Mouse (Mus musculus) kidney, embryonic 15.5 days (tissue): ENCODE data around the gene Ell. TPM values are rescaled to one million over a fixed set of nuclear protein-coding genes. Genes with fewer than 3 reads are reported as not detected.

ENCODE experiments used
- ATAC-seq: fragments of 200-750 bp; cut with Nextera tagmentation; replicated peaks from 2 replicates; pipeline ENCODE4 v1.8.0; 2017; ENCODE audit warnings: moderate TSS enrichment; ENCODE audit not compliant: low FRiP score
- H3K27ac ChIP-seq: fragments of 300-500 bp; sonication (generic); 2 replicates; pipeline ENCODE4 v1.5.1; 2015; ENCODE audit warnings: mild to moderate bottlenecking, inconsistent platforms
- H3K27me3 ChIP-seq: fragments of 300-500 bp; sonication (generic); 2 replicates; pipeline ENCODE4 v1.6.1; 2015; ENCODE audit warnings: inconsistent platforms
- H3K36me3 ChIP-seq: fragments of 300-500 bp; sonication (generic); 2 replicates; pipeline ENCODE4 v1.6.1; 2015; ENCODE audit warnings: inconsistent platforms
- H3K4me1 ChIP-seq: fragments of 300-500 bp; sonication (generic); 2 replicates; pipeline ENCODE4 v1.6.1; 2015; ENCODE audit warnings: inconsistent platforms
- H3K4me2 ChIP-seq: fragments of 300-500 bp; sonication (generic); 2 replicates; pipeline ENCODE4 v1.6.1; 2015; ENCODE audit warnings: moderate library complexity, mild to moderate bottlenecking, inconsistent platforms
- H3K4me3 ChIP-seq: fragments of 300-500 bp; sonication (generic); replicated peaks from 2 replicates; pipeline ENCODE4 v1.5.1; 2015; ENCODE audit warnings: mild to moderate bottlenecking, inconsistent platforms
- H3K9ac ChIP-seq: fragments of 300-500 bp; sonication (generic); 2 replicates; pipeline ENCODE4 v1.6.1; 2015; ENCODE audit warnings: mild to moderate bottlenecking, inconsistent platforms
- H3K9me3 ChIP-seq: fragments of 300-500 bp; sonication (generic); replicated peaks from 2 replicates; pipeline ENCODE4 v1.6.1; 2016; ENCODE audit warnings: inconsistent platforms
- WGBS: fragments of 180-500 bp; shearing (Covaris S2); methylation state at CpG from one replicate; pipeline ENCODE4 v1.1.7; 2015; ENCODE audit warnings: mixed read lengths; 5-methylcytosine and 5-hydroxymethylcytosine counted together
- polyA plus RNA-seq: library from polyadenylated mRNA; unstranded; fragments of >200 nt; fragmentation: Nextera tagmentation; extraction: Ambion mirVana; gene quantifications from 2 replicates; pipeline ENCODE4 v1.2.1, GENCODE M21; 2015

Ell gene
- polyA plus RNA-seq, 1 experiment from 2014 or later: 23.8 TPM

GRCm38 (mm10) chr8:70596775-70597416, 57.6 kb downstream of the Ell start:
- peak overlapping the region; percentile 80 for H3K4me2 ChIP-seq
- no peaks in the 10 kb centered on the region for H3K27me3 ChIP-seq
- peaks cover 39% of the 10 kb centered on the region for H3K36me3 ChIP-seq
- peaks cover 91% of the 10 kb centered on the region for H3K4me1 ChIP-seq
- H3K9me3 ChIP-seq: no peaks in the 10 kb centered on the region
- H3K27ac ChIP-seq: no peak overlapping the region
- no peak for ATAC-seq
- WGBS: 84% methylated on average over 17 of the region's 17 CpGs
- 0 out of 2 replicates have a peak overlapping the region, but pooled peaks have one; percentile 47 for H3K4me3 ChIP-seq
- H3K9ac ChIP-seq: no peak overlapping the region

DNA sequence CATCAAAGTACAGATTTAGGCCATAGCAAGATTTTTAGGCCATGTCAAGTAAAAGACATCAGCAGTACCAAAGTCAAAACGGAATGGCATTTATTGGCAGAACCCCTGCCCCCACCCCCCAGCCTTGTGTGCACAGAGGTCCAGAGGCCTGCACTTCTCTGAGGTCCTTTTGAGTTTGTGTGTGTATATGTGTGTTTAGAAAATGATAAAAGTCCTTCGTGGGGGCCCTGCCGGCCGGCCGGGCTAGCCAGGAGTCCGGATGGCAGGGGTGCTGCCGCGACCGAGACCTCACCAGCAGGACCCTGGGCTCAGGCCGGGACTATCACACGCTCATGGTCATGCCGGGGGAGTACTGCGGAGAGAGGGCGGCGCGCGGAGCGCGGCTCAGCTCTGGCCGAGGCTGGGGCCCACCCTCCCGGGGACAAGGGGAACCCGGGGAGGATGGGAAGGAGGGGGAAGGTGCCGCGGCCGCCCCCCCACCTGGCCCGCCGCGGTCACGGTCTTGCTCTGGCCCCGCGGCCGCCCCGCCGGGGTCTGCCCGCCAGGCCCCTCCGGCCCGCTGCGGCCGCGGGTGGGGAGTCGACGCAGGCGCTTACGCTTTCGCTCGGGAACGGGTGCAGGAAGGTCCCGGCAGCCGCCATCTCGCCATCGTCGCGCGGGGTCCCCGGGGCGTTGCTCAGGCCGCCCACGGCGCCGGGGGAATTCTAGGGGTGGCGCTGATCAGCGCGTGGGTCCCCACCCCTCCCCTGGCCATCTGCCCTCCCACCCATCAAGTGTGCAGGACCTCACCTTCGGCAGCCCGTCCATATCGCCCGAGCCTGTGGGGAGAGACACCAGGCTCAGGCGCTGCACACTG, 58.4 kb downstream of the Ell start:
- H3K4me1 ChIP-seq: peaks cover 88% of the 10 kb centered on the region
- no peaks in the 10 kb centered on the region for H3K27me3 ChIP-seq
- 18% methylated on average over 62 of the region's 68 CpGs for WGBS

GRCm38 (mm10) chr8:70598283-70598682, 59.0 kb downstream of the Ell start:
- Histone ChIP-seq H3K27ac (peak overlapping the region; percentile 51), H3K27me3 (no peaks in the 10 kb centered on the region), H3K9me3 (no peaks in the 10 kb centered on the region), H3K4me2 (peak overlapping the region; percentile 80), H3K4me1 (peaks cover 82% of the 10 kb centered on the region), H3K36me3 (peaks cover 46% of the 10 kb centered on the region), H3K4me3 (peak overlapping the region; percentile 47), H3K9ac (peak overlapping the region; percentile 59)
- peak; percentile 23; the same call in 1 of the 2 replicates for ATAC-seq
- 3% methylated on average over 29 of the region's 29 CpGs for WGBS

More for the DNA sequence above, 58.4 kb downstream of the Ell start:
- Histone ChIP-seq H3K9me3 (no peaks in the 10 kb centered on the region), H3K9ac (peak overlapping the region; percentile 59), H3K4me3 (peak overlapping the region; percentile 47), H3K27ac (peak overlapping the region; percentile 51), H3K36me3 (peaks cover 40% of the 10 kb centered on the region), H3K4me2 (peak overlapping the region; percentile 80)
- ATAC-seq: no peak

- 16% methylated on average over 10 of the region's 10 CpGs for WGBS
- H3K9ac ChIP-seq: peak overlapping the region; percentile 59; the same call in 1 of the 2 replicates
- peak overlapping the region; percentile 51 for H3K27ac ChIP-seq
- H3K4me3 ChIP-seq: peak overlapping the region; percentile 47
- H3K36me3 ChIP-seq: peaks cover 46% of the 10 kb centered on the region
- peak overlapping the region; percentile 80 for H3K4me2 ChIP-seq
- peak; percentile 1; the same call in 1 of the 2 replicates for ATAC-seq
- no peaks in the 10 kb centered on the region for H3K27me3 ChIP-seq
- peaks cover 77% of the 10 kb centered on the region for H3K4me1 ChIP-seq
- H3K9me3 ChIP-seq: no peaks in the 10 kb centered on the region
Measured at GRCm38 (mm10) chr8:70598722-70599121, 59.5 kb downstream of the Ell start.

- Histone ChIP-seq H3K27ac (peak overlapping the region; percentile 86), H3K9me3 (no peaks in the 10 kb centered on the region), H3K27me3 (no peaks in the 10 kb centered on the region), H3K4me3 (no peak overlapping the region), H3K4me1 (peaks cover 81% of the 10 kb centered on the region), H3K9ac (no peak overlapping the region), H3K4me2 (no peak overlapping the region), H3K36me3 (peaks cover 46% of the 10 kb centered on the region)
- no peak for ATAC-seq
- 74% methylated on average over 12 of the region's 12 CpGs for whole genome bisulfite sequencing
Measured at GRCm38 (mm10) chr8:70599507-70600290, 60.4 kb downstream of the Ell start.

- Histone ChIP-seq H3K4me3 (peak overlapping the region; percentile 18), H3K4me2 (peak overlapping the region; percentile 55), H3K4me1 (peaks cover 78% of the 10 kb centered on the region), H3K9ac (0 out of 2 replicates have a peak overlapping the region, but pooled peaks have one; percentile 28), H3K9me3 (no peaks in the 10 kb centered on the region), H3K27ac (peak overlapping the region; percentile 86), H3K27me3 (no peaks in the 10 kb centered on the region), H3K36me3 (peaks cover 42% of the 10 kb centered on the region)
- WGBS: 23% methylated on average over 10 of the region's 10 CpGs
- 0 out of 2 replicates have a peak, but pooled peaks have one; percentile 3 for ATAC-seq
Measured at GRCm38 (mm10) chr8:70600473-70601270, 61.4 kb downstream of the Ell start.

DNA sequence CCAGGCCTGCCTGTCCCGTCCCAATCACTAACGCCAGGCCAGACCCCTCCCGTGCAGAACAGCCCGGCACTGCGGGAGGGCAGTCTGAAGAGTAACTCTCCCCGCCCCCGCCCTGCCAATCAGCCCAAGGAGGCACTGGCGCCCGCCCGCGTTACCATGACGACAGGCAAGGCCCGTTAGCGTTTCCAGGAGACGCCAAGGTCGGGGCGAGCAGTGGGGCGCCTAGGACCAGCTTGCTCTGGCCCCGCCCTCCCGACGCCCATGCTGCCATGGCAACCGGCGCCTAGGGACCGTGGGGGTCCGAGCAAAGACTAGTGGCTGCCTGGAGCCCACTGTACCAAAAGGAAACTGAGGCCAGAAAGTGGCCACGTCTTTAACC, 62.0 kb downstream of the Ell start:
- Histone ChIP-seq H3K4me2 (peak overlapping the region; percentile 55), H3K27ac (peak overlapping the region; percentile 86), H3K4me1 (peaks cover 78% of the 10 kb centered on the region), H3K9me3 (no peaks in the 10 kb centered on the region), H3K4me3 (peak overlapping the region; percentile 18), H3K36me3 (peaks cover 36% of the 10 kb centered on the region), H3K9ac (no peak overlapping the region), H3K27me3 (no peaks in the 10 kb centered on the region)
- WGBS: 1% methylated on average over 26 of the region's 26 CpGs
- ATAC-seq: peak; percentile 34

DNA sequence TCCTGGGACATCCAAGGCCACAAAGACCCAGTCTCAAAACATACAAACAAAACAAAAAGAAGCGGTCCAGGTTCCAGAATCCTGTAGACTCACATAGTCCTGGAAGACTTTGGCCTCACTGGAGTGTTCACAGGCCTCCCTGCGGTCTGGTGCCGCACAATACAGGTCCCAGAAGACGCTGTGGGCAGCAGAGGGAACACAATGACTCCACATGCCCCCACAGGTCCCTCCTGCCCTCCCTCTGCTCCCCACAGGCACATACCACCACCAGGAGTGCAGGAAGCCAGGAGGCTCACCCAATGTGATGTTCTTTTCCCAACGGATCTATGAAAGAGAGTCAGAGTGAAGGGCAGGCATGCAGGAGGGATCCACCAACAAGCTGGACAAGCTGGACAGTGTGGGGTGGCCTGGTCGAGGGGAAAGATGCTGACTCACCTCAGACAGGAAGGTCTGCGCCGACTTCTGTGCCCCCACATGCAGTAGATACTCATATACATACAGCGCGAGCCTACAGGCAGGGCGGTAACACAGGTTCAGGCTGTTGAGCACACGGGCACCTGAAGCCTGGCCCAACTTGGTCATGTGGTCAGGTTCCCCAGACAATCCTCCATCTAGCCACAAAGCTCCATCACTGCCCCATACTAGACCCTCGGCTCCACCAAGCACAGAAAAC, 63.0 kb downstream of the Ell start:
- no peak overlapping the region for H3K4me3 ChIP-seq
- H3K9me3 ChIP-seq: no peaks in the 10 kb centered on the region
- peaks cover 26% of the 10 kb centered on the region for H3K36me3 ChIP-seq
- H3K9ac ChIP-seq: no peak overlapping the region
- no peak overlapping the region for H3K4me2 ChIP-seq
- no peaks in the 10 kb centered on the region for H3K27me3 ChIP-seq
- peak overlapping the region; percentile 86; the same call in 1 of the 2 replicates for H3K27ac ChIP-seq
- H3K4me1 ChIP-seq: peaks cover 78% of the 10 kb centered on the region
- 95% methylated on average over 13 of the region's 13 CpGs for WGBS
- no peak for ATAC-seq

DNA sequence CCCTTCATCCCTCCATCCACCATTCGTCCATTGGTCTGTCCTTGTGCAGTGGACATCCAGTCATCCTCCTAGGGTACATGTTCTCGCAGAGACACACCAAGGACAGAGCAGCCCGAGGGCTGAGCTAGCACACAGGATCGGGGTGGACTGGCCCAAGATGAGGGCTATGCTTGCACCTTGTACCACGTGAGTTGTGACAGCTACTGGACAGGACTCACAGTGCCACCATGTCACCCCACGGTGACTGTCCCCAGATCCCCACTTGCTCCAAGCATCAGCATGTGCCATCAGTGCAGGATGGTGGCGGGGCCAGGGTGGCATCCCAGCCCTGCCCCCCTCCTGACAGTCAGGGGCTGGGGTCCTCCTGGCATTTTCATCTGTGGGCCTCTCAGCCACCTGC, 65.3 kb downstream of the Ell start:
- H3K9me3 ChIP-seq: no peaks in the 10 kb centered on the region
- ATAC-seq: no peak
- H3K4me3 ChIP-seq: no peak overlapping the region
- peak overlapping the region; percentile 48; the same call in 1 of the 2 replicates for H3K27ac ChIP-seq
- H3K36me3 ChIP-seq: peaks cover 20% of the 10 kb centered on the region
- WGBS: 71% methylated on average over 7 of the region's 7 CpGs
- H3K9ac ChIP-seq: 0 out of 2 replicates have a peak overlapping the region, but pooled peaks have one; percentile 12
- no peaks in the 10 kb centered on the region for H3K27me3 ChIP-seq
- 0 out of 2 replicates have a peak overlapping the region, but pooled peaks have one; percentile 13 for H3K4me2 ChIP-seq
- peaks cover 77% of the 10 kb centered on the region for H3K4me1 ChIP-seq

DNA sequence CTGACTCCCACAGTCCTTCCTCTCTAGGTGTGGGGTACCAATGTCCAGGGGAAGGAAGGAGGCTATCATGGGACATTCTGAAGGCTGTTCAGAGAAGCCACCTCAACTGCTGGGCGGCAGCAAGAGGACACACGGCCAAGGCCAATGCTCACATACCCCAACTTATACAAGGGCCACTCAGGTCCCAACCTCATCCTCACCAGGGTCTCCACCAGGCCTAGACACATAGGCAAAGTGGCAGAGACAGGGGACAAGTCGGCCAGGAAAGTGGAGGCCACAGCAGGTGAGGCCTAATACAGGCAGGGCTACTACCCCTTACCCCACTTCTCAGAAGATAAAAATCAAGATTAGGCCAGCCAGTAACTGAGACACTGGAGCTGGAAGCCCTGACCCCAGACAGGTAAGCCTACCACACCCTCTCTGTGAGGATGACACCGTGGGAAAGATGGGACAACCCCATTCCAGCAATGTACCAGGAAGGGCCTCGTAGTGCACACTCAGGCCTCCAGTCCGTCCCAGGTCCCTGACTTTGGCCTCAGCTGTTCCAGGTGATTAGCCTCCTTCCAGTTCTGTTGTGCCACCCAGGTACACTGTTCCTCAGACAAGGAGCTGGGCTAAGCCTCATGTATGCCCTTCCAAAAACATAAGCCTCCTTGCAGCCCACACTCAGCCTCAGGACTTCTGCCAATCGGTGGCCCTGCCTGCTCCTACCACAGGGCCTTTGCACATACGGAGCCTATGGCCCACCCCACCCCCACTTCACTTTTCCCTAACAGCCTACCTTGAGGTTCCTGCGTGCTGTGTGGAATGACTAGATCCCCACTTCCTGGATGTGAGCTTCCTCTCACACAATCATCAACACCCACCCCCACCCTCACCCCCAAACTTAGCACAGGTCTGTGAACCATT, 66.9 kb downstream of the Ell start:
- H3K9ac ChIP-seq: no peak overlapping the region
- H3K4me1 ChIP-seq: peaks cover 77% of the 10 kb centered on the region
- H3K36me3 ChIP-seq: peaks cover 16% of the 10 kb centered on the region
- WGBS: 84% methylated on average over 9 of the region's 9 CpGs
- H3K4me2 ChIP-seq: peak overlapping the region; percentile 97
- H3K27ac ChIP-seq: peak overlapping the region; percentile 100
- no peak for ATAC-seq
- 0 out of 2 replicates have a peak overlapping the region, but pooled peaks have one; percentile 0 for H3K4me3 ChIP-seq
- no peaks in the 10 kb centered on the region for H3K9me3 ChIP-seq
- H3K27me3 ChIP-seq: no peaks in the 10 kb centered on the region
